Mouse (Mus musculus): ENCODE data around the gene Slc30a6.
A peak's percentile ranks its signal among the peaks of the same experiment; 100 is the strongest.

Gene Slc30a6

DNA sequence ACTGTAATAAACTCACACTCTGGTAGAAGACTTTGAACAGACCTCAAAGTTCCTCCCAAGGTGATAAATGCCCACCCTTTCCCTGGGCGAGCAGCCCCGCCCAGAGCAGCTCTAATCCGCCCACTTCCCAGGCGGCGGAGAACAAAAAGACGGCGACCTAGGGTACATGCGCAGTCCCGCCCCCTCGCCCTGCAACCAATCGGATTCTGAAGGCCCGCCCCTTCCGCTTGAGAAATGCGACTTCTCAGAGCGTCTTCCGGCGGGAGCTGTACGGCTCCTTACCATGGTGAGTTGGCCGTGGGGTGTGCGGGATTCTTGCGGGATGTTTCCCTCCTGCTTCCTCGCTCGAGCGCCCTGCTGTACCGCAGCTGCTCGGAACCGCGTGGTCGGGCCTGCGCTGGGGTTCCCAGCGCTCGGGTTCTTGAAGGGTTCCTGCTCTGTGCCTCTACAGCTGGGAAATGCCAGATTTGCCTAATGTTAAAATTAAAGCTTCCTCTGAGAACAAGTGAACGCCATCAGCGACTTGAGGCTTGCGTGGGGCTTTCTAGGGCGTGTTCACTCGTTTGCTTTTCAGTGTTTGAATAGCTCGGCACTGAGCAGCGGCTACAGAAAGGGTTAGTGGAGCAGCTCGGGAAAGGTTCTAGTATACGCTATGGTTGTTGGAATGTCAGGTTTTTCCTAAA, at the start of gene Slc30a6:
Slc30a6 (plus strand) TSS at position 226 of the 683 bp plus-strand sequence.
- DNase-seq: peak; percentile 96

GRCm38 (mm10) chr17:74363592-74363991, 31.8 kb upstream of the Slc30a6 start:
- DNase-seq: no peak

DNA sequence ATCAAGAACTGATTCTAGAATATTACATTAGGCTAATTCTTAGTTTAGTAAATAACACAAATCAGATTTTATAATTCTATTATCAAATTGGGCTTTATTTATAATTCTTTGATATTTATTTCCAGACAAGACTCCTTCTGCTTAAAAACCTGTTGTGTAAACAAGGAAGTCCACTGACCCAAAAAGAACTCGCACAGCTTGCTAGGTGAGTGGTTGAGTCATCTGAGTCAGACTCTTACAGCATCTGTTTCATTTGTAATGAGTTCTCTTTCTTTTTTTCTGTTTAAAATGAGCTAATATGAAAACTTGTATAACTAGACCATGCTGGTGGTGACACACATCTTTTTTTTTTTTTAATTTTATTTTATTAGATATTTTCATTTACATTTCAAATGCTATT, 18.5 kb upstream of the Slc30a6 start:
- DNase-seq: no peak

- no peak for DNase-seq
These were observed 8.8 kb upstream of the Slc30a6 start for GRCm38 (mm10) chr17:74386657-74387056.

- DNase-seq: no peak
These were observed 5.6 kb upstream of the Slc30a6 start for GRCm38 (mm10) chr17:74389847-74390246.

DNA sequence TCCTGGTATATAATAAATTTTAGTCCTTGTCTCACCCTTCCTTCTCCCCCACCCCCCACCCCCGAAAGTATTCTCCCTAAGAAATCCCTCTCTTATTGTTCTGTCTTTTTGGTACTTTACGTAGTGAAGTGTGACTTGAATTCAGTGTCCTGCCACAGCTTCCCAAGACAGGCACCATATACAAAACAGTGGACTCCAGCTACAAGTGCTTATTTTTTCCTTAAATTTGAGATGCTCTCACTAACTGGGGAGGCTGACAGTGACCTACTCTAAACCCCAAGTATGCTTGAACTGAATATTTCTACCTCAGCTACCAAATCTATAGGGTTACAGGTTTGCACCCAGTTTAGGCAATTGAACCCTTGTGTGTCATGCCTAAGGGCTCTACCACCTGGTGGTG, 1.0 kb upstream of the Slc30a6 start:
- DNase-seq: no peak

GRCm38 (mm10) chr17:74394855-74395254, 553 bp upstream of the Slc30a6 start:
- DNase-seq: no peak

- DNase-seq: no peak
These were observed 1.4 kb downstream of the Slc30a6 start for GRCm38 (mm10) chr17:74396766-74397165.

- DNase-seq: no peak
These were observed 1.8 kb downstream of the Slc30a6 start for GRCm38 (mm10) chr17:74397173-74397572.

DNA sequence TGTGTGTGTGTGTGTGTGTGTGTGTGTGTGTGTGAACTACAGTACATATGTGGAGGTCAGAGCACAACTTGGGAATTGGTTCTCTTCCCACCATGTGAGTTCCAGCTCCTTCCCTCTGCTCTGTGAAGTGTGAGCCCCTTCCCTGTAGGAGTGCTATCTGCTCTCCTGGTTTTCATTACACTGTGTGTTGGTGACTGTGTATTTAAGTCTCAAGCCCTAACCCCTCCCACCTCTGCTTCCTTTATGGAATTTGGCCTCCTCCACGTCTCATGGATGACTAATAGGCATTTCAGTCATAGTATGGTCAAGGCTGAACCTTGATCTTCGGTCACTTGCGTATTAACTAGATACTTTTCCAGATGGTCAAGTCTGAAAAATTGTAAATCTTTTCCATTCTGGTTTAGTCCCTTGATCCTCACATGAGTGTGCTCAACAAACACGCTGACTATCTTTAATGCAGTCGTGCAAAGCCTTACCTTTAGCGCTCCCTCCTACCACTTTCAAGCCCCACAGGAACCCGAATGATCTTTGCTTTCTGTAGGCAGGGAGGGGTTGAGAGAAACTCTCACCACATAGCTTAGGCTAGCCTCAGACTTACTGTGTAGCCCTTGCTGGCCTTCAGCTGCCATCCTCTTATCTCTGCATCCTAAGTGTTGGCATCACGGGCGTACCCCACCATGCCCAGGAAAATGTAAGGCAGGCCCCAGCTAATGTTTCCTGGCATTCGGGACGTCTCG, 7.2 kb downstream of the Slc30a6 start:
- DNase-seq: no peak

DNA sequence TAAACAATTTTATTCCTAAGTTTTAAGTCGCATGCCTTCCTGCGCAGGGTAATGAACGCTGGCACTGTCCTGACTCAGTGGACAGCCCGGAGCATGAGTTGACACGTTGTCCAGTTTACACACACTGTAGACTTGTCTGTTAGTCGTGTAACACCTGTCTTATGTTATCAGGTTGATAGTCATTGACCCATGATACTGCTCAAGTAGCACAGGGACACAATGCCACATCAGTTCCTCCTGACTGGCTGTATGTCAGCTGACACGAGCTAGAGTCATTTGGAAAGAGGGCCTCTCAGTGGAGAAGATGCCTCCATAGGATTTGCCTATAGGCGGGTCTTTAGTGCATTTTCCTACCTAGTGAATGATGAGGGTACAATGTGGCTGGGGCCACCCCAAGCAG, 11.1 kb downstream of the Slc30a6 start:
- no peak for DNase-seq

DNA sequence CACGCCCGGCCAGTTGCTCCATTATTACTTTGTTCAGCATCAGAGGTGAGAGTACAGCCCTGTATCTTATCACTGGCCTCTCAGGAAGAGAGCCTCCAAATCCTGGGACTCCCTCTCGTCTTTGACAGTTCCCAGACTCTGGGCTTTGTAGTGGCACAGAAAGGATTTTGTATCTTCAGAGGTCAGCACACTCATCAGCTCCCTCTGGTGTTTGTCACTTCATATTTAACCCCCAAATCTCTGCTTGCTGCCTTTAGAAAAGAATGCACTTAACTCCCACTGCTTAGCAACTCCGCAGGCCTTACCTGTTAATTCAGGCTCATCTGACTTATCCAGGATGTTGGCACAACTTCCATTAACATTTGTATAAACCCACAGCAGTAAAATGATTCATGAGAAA, 14.3 kb downstream of the Slc30a6 start:
- no peak for DNase-seq

DNA sequence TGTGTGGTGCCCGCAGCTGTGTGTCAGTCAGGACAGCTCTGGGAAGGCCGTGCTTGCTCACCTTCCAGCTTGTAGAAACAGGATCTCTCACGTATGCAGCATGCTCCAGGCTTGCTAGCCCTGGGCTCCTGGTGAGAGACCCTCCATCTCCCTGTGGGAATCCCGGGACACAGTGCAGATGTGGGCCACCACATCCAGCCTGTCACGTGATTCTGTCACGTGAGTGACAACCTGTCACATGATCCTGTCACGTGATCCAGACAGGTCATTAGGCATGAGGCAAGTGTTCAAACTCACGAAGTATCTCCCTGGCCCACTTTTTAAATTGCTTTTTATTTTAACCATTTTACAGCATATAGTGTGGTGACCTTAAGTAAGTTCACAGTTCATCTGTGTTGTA, 17.9 kb downstream of the Slc30a6 start:
- DNase-seq: no peak

GRCm38 (mm10) chr17:74414671-74415070, 19.3 kb downstream of the Slc30a6 start:
- no peak for DNase-seq

GRCm38 (mm10) chr17:74416841-74417360, 21.5 kb downstream of the Slc30a6 start:
- no peak for DNase-seq

DNA sequence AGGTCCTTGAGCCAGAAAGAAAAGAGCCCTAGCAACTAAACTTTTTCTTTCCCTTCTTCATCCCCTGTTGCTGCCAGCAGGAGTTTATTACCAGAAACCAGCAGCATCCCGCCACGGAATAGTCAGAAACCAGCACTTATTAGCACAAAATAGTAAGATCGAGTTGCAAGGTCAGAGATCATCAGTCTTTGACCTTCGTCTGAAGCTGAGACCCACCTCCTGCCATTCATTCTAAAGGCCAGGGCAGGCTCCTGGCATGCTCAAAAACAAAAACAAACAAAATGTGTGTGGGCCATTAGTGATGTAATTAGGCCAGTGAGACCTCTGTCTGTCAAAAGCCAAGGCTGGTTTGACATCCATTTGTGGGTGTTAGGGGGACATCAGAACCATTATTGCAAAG, 22.8 kb downstream of the Slc30a6 start:
- no peak for DNase-seq

- DNase-seq: no peak
These were observed 25.2 kb downstream of the Slc30a6 start for GRCm38 (mm10) chr17:74420656-74421055.

GRCm38 (mm10) chr17:74424401-74425005, 29.1 kb downstream of the Slc30a6 start:
- no peak for DNase-seq

DNA sequence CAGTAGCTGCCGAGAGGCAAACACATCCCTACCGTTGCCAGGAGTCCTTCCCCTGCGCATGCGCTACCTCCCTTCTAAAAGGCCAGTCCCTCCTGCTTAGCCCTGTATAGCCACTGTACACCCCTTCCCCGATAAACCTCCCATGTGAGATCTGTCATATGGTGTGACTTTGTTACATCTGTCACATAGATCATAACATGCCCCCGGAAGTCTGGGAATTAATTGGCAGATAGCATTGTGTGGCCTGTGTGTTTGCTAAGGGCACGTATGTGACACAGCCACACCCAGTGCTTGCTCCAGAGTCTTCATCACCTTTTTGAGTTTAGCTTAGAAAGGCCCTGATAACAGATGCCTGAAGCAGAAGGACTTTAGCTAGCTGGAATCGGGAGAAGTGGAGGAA, 34.7 kb downstream of the Slc30a6 start:
- DNase-seq: no peak

GRCm38 (mm10) chr17:74431481-74431880, 36.1 kb downstream of the Slc30a6 start:
- DNase-seq: no peak

DNA sequence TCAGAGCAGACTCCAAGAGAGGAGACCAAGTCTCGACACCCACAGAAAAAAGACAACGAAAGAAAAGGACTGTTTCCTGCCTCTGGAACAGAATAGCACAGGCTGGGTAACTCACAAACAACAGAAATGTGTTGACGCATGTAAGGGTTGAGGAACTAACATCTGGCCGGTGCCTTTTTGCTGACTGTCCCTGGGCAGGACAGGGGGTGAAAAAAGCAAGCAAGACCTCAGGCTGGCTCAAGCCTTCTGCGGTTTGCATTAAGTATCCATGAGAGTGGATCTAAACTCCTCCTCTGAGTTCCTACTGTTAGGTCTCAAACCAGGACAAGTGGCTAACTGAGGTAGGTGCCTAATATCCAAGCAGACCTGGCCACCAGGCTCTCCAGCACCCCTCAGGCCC, 37.2 kb downstream of the Slc30a6 start:
- DNase-seq: no peak

DNA sequence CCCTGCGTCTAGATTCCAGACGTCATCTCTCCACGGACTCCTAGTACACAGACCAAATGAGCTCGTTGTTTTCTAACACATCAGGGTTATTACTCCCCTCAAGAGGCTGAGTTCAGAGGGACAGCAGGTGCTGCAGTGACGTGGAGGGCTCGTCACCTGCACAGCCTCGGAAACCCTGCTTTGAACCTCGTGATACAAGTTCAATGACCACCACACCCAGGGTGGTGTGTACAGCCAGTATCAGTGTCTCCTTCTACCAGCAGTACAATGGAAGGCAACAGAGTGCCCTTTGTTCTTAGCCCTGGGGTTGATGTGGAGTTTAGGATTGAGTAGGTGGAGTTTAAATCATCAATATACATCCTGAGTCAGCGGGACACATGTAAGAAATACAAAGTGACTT, 42.4 kb downstream of the Slc30a6 start:
- no peak for DNase-seq

DNA sequence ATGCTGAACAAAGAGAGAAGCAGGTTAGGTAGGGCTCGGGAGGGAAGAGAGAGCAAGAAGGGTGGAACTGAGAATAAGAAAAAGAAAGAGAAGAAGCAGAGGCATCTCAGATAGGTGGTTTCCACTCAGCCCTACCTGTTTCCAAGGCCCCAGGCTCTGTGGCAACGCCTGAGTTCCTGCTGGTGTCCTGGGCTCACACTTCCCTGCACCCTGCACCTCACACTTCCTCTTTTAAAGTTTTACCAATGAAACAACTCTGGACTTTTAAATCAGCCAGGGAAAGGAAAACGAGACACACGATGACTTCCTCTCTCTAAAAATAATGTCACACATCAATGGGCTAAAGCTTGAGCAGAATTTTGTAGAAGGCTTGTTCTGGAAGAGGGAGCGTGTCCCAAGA, 45.1 kb downstream of the Slc30a6 start:
- no peak for DNase-seq

DNA sequence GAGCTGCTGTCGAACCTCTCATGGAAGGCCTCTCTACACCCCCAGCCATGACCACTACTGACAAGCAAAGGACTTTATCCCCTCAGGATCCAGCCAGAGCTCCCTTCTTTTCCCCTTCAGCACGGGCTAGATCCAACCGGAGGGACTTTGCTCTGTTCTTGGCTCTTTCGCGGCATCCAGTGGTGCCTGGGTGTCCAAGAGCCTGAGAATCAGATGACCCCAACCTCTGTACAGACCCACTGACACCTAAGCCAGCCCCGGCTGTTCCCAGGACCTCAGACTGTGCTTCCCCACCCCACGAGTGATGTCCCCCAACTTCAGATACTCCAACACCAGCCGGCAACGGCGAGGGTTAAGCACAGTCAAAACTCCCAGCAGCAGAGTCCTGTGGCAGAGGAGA, 54.4 kb downstream of the Slc30a6 start:
- DNase-seq: no peak
